Mouse (Mus musculus) ovary, adult 18-20 months (tissue): ENCODE measurements around the gene Hmox1.

ENCODE experiments used
- DNase-seq: peaks from one replicate; pipeline ENCODE4 v3.0.0; 2022; ENCODE audit warnings: low spot score, mixed read lengths

Hmox1 gene

DNA sequence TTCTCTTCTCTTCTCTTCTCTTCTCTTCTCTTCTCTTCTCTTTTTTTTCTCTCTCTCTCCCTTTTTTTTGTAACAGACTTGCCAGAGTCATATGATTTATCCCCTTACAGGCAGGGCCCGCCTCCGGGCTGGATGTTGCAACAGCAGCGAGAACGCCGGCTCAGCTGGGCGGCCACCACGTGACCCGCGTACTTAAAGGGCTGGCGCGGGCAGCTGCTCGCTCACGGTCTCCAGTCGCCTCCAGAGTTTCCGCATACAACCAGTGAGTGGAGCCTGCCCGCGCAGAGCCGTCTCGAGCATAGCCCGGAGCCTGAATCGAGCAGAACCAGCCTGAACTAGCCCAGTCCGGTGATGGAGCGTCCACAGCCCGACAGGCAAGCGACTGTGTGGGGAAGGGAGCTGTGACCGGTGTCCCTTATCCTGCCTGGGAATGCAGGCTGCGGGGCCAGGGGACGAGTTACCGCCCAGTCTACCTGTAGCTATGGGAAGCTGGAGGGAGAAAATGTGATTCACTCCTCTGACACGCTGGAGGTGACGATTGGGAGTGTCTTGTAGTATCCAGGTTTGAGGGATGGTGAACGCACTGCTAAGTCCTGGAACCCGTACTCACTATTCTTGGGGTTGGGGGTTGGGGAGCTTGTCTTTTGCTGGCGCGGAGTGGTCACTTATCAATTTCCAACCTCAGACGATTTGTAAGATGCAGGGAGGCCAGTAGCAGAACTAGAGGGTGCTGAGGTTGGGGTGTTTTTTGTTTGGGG, at the start of gene Hmox1:
Hmox1 (plus strand) TSS at position 223 of the 758 bp plus-strand sequence.
- peak; percentile 93 for DNase-seq

DNA sequence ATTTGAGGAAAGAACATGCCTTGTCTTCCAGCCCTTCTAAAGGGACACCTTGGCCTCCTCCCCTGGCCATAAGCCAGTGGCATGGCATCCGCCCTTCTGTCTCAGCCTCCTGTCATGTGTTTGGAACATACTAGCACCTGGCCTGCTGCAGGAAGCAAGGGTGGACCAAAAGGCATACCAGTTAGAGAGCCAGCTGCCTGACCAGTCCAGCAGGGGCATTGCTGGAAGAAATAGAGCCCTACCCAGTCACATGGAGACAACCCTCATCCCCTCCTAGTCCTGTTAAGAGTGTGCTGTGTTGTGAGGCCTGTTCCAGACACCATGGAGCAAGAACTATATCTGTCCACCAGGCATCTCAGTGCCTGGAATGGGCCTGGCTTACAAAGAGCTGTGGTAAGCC, 47.1 kb upstream of the Hmox1 start:
- no peak for DNase-seq

DNA sequence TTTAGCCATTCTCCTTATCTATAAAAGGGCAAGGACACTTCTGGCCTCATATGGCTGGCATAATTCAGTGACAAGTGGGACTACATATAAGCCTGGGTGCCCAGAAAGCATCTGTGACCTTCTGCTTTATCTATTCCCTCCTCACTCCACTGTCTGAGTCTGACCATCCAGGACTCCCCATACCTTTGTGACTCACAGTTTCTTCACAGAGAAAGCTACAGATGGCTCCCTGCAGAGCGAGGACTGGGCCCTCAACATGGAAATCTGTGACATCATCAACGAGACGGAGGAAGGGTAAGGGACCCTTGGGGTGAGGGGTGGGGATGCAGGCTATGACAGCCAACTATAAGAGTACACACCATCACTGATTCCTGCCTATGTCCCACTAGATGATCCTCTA, 45.6 kb upstream of the Hmox1 start:
- no peak for DNase-seq

DNA sequence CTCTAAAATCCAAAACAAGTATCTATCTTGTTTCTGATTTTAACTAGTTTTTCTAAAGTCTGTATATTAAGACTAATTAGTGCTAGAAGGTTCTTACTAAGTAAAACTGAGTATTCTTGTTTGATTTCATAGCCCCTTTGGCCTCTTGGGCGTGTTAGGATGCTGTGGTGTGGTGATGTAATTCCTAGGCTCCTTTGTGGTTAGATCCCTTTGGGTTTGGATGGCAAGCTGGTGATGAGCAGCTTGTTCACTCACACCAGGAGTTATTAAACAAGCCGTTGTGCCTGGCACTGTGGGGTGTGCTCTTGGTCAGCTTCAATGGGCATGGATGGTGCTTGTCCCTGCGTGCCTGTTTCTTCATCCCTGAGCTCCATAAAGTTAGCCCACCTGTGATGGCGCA, 40.1 kb upstream of the Hmox1 start:
- no peak for DNase-seq

DNA sequence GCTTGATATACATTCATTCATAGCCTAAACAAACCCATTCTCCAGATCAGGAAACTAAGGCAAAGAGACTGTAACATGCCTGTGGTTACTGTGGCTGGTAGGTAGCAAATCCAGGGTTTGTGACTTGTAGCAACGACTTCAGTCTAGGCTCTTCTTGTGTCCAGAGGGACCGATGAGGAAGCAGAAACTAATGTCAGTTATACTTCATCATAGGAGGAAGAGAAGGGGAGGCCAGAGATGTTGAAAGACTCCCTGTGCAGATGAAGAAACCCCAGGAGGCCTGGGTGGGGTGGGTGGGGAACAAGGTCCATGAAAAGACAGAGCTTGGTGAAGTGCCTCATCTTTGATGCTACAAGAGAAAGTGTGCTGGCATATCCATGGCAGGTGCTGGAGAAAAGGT, 37.7 kb upstream of the Hmox1 start:
- no peak for DNase-seq

DNA sequence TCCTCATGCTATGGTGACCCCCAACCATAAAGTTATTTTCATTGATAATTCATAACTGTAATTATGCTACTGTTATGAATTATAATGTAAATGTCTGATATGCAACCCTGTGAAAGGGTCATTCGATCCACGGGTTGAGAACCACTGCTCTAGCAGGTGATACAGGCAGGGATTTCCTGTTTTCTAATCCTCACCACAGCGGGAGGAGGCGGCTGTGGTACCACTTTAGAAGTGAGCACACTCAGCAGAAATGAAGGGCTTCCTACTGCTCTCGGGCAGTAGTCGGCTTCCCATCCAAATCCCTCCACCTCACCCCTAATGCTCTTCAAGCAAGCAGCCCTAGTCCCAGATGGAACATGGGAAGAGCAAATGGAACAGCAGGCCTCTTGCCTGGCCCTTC, 33.4 kb upstream of the Hmox1 start:
- no peak for DNase-seq

DNA sequence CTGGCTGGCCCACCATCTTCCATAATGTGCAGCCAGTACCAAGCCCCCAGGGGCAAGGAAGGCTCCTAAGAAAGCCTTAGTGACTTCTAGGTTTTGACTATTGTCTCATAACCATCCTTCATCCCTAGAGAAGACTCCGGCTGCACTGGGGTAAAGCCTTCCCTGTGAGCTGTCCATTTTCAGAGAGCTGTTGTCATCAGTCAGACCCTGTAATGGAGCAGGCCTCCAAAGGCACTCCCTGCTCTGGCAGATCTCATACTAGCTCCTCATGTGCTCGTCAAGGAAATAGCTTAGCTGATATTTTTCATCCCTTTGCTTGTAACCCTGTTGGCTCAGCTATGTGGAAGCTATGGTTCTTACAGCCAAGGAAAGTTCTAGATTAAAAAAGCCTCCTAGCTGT, 32.6 kb upstream of the Hmox1 start:
- DNase-seq = no peak

DNA sequence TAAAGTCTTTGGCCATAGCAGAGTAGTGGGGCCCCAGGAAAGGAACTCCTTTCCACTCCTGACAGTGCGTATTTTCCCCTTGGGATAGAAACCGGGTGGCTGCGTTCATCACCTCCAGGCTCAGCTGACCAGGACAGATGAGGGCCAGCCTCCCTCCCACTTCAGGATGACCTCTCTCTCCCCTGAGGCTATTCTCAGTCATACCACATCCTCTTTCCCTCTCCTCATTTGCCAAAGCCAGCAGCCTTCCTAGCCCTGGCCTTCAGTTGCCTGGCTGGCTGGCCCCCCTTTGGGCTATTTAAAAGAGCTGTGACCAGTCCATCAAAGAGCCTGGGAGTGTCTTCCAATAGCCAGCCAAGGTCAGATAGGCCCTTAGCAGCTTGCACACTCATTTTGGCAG, 30.1 kb upstream of the Hmox1 start:
- peak; percentile 11 for DNase-seq

DNA sequence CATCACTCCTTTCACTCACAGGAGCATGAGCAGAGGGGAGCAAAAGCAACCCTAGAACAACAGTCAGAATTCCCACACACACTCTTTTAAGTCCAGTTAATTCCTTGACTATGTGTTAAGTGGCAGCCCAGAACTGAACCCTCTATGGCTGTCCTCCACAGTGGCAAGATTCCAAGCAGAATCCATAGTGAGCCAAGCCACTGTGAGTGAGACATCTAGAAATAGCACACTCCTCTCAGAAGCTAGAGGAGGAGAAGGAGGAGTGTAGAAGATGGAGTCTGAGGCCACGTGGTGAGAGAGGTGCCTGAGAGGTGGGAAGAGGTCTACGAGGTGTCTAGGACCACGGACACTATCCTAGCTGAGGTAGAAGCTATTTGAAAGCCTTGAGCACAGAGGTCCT, 28.6 kb upstream of the Hmox1 start:
- DNase-seq = no peak

DNA sequence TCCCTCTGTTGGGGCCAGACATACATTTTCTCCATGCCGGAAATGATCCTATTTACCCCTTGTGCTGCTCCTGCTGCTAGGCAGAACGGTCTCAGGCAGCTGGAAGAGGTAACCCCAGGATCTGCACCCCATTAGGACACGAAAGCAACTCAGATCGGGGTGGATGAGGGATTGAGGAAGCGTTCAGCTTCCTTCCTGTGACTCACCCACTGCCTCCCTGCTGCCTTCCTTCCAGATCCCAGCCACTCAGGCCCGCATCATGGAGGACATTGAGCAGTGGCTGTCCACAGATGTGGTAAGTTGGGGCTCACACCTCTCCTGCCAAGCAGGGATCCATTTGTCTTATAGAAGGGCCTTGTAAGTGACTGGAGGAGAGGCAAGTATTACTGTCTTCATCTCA, 26.1 kb upstream of the Hmox1 start:
- no peak for DNase-seq

DNA sequence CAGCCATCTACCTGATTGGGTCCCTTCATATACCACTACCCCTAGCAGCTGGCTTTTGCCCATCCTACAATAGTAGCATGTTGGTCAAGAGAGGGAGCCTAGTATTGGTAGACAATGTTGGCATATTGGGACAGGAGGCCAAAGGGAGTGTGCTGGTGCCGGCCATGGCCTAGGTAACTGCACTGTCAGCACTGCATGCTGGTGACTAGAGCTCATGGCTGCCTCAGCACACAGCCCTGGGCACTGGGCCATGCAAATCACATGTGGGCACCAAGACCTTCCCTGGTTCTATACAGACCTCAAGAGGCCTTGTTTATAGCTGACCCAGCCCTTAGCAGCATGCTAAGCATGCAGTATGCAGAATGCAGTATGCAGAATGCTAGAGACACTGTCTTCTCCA, 23.1 kb upstream of the Hmox1 start:
- no peak for DNase-seq

DNA sequence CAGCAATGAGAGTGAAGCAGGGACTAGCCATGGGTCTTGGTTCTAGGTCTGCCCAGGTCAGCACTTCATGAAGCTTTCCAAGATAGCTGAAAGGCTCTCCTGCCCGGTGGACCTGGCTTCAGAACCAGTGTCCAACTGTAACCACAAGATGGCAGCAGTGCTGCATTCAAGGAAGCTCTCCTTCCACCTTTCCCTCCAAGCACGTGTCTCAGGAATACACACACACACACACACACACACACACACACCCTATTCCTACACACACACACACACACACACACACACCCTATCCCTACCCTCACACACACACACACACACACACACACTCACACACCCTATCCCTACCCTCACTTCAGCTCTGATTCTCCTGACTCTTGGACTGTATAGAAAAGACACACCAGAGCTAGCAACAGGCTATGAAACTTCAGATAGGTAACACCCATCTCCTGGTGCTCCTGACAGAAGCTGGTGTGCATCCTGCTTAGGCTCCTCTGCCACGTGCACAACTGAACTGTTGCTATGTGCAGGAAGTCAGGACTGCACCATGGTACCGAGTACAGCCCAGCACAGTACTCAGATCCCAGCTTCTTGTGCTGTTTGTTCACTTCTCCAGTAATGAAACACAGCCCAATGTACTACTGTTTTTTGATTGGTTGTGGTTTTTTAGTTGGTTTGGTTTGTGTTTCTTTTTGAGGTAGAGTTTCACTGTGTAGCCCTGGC, 21.6 kb upstream of the Hmox1 start:
- peak; percentile 47 for DNase-seq

DNA sequence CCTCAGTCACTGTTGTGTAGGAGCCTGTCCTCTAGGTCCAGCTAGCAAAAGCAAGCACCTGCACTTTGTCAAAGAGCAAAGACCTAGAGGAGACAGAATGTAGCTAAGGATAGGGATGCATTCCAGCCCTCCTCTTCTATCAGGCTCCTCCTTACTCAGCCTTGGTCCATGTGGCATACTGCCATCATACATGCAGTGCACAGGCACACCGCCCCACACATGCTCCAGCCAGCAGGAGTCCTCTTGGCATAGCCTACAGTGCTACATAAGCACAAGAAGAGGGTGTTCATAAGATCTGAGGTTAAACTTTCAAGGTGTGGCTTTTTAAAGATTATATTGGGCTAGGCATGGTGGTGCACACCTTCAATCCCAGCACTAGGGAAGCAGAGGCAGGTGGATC, 18.5 kb upstream of the Hmox1 start:
- no peak for DNase-seq

DNA sequence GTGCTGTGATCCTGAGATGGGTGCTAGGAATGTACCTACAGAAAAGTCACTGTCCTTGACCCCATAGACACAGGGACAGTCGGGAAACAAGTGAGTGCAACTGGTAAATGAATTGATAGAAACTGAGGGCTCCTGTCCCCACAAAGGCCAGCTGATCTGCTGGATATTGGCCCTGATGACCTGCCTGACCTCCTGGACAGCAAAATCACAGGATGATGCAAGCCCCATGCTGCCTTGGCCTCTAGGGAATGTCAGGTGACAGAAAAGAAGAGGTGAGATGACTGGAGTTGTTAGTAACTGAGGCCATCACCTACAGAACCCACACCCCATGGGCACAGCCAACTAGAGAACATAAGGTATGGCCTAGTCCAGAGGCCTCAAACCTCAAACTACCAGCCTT, 15.2 kb upstream of the Hmox1 start:
- no peak for DNase-seq

DNA sequence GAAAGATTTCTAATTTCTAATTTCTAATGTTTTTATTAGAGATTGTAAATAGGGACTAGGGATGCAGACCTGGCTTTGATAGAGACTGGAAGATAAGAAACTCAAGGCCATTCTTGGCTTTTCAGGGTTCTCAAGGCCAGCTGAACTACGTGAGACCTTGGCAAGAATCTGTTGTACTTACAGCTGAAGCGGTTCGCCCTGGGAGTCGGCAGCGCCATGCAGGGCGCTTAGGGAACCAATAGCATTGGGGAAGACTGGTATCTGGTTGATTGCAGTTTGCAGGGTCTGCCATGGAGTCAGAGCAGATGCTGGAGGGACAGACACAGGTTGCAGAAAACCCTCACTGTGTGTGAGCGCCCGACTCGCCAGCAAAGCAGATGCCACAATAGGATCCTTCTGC, 14.6 kb upstream of the Hmox1 start:
- peak; percentile 58 for DNase-seq

DNA sequence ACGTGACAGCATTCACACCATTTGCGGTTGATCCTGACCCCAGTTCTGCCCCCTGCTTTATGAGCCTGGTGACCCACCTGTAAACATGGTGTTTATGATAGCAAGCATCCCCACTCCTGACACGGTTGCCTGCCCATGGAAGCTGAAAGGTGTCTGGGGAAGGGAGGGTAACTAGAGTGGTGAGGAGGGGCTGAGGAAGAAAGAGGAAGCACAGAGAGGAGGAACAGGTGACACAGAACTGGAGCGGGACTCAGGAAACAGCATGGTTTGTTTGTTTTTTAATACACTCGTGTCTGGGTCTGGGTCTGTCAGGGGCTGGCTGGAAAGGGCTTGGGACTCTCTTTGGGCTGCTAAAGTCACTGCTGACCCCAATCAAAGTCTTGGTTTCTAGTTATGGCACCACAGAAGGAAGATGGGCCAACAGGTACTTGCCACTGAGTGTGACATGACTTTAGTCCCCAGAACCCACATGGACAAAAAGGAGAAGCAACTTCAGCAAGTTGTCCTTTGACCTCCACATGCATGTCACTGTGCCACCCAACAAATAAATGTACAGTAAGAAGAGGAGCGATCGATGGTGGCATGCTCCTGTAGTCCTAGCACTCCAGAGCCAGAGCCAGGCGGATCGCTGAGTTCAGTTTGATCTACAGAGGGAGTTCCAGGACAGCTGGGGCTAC, 11.9 kb upstream of the Hmox1 start:
- no peak for DNase-seq

DNA sequence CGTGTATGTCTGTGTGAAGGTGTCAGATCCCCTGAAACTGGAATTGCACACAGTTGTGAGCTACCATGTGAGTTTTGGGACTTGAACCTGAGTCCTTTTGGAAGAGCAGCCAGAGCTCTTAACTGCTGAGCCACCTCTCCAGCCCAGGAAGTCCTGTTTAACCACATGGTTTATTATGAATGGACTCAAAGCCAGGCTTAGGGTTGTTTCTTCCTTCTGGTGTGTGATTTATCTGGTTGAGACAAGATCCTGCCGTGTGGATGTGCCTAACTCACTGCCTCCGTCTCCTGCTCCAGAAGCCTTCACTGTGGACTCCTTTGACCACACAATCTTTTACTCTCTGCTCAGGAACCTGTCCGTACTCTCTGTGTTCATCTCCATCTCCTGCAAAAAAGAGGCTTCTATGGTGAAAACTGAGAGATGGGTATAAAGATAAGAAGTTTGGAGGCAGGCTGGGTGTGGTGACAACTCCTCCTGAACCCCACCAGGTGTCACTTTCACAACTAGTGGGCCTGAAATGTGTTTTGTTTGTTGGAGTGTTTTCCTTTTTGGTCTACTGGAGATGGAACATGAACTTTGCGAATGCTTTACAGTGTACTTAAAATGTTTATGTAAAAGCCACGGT, 11.1 kb upstream of the Hmox1 start:
- no peak for DNase-seq

DNA sequence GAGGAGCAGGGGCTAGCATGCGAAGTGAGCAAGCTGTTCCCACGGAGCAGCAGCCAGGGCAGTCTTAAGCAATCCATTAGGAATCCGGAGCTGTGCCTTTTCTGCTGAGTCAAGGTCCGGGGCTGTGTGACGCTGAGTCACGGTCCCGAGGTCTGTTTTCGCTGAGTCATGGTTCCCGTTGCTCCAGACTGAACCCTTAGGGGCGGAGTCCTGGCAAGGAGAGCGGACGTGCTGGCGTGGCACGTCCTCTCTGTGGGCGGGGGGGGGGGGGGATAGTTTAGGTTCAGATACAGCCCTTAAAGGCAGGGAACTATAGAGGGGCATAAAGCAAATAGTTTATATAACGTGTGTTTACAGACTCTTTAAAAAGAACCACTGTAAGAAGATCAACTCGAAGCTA, 9.6 kb upstream of the Hmox1 start:
- peak; percentile 93 for DNase-seq

DNA sequence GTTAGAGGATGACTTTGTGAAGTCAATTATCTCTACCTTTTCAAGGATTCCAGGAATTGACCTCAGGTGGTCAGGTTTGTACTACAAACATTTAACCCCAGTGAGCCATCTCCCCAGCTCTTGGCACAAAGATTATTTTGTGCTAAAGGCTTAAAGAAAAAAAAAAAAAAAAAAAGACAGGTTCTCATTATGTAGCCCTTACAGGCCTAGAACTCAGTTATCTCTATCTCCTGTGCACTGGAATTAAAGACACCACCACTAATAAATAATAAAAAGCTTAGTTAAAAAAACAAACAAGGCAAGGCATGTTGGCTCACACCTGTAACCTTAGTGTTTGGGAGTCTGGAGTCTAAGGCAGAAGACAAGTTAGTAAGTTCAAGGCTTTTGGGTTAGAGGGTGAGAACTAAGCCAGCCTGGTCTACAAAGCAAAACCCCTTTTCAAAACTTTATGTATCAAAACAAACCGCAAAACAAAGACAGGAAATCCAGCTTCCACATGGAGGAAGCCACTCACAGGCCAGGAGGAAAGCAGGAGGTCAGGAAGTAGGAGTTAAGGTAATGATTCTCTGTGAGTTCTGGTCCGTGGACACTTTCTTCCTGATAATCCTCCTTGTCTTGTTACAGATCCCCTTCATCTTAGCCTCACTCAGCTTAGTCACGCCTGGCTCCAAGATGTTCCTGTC, 8.9 kb upstream of the Hmox1 start:
- DNase-seq = no peak

DNA sequence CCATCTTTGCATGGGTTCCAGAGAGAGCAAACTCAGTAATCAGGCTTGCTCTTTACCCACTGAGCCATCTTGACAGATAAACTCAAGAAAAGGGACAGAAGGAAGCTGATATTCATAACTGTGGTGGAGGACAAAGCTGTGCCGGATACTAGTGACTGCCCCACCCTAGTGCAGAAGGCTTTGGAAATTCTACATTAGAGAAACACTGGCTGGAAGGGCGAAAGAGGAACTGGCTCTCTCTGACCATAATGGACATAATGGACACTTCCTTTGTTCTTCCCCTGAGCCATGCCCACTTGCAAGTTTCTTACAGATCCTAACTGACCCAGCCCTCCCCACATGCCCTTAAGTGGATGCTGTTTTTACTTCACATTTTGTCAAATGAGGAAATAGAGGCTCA, 7.4 kb upstream of the Hmox1 start:
- DNase-seq = no peak

DNA sequence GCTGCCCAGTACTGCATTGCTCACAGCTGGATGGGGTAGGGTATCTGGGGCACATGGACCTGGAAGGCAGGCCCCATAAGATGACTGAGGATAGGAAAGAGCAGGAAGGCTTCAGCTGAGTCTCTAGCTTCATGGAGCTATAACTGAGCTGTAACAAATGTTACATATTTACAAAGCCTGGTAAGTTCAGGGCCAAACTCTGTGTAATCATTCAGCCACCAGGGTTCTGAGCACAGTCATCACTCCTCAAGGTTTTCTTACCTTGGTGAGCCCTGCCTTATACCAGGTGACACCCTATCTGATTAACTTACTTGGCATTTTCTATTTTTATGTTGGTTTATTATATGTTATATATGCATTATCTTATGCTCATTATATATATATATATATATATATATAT, 6.3 kb upstream of the Hmox1 start:
- no peak for DNase-seq
